Mouse (Mus musculus) lung, adult 2 months (tissue): Measurements from ENCODE around the gene Map4.

Experiments used
- CTCF ChIP-seq: fragments of 200-500 bp; IDR thresholded peaks from 2 replicates; pipeline ENCODE4 v1.5.1; 2011; ENCODE audit warnings: mild to moderate bottlenecking, low read length, control low read depth; ENCODE audit not compliant: insufficient read depth
- POLR2A ChIP-seq: fragments of 200-500 bp; IDR thresholded peaks from 2 replicates; pipeline ENCODE4 v1.6.1; 2011; ENCODE audit warnings: low read depth, mild to moderate bottlenecking, control low read depth, low read length, borderline replicate concordance; ENCODE audit errors: extremely low read depth

DNA sequence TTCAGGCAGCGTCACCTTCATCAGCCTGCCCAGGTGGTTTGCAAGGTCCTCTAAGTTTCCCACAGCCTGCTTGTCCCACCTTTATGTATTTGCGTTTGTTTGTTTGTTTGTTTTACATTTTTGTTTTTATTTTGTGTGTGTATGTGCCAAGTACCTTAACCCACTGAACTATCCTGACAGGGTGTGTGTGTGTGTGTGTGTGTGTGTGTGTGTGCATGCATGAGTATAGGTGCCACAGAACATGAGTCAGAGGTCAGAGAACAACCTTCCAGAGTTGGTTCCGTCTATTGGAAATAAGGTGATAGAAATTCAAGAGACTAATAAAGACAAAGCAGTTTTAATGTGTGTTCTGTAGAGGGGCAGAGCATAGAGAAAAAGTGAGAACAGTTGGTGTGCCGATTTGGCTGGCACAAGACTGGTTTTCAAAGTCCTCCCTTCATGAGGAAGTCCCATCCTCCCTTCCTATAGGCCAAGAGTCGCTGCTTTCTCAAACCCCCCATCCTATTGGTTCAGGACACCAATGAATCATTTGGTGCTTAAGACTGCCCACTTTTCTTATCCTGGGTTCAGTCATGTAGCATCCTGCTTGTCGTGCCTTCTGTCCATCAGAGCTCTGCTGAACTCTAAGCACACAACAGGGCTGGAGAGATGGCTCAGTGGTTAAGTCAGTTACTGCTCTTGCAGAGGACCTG lies 23.3 kb upstream of the Map4 start:
- no peak for TF ChIP-seq POLR2A
- no peak for TF ChIP-seq CTCF
